Mouse (Mus musculus) megakaryocyte, embryonic 14.5 days (primary cell): Measurements from ENCODE around the gene Prr14l.

Experiments used
- FLI1 ChIP-seq: IDR thresholded peaks from 2 replicates; pipeline ENCODE4 v1.6.1; 2012; ENCODE audit warnings: low read length, inconsistent platforms, mixed read lengths
- GATA1 ChIP-seq: IDR thresholded peaks from 3 replicates; pipeline ENCODE4 v1.6.1; 2012; ENCODE audit warnings: mixed read lengths, low read length, inconsistent platforms, borderline replicate concordance

DNA sequence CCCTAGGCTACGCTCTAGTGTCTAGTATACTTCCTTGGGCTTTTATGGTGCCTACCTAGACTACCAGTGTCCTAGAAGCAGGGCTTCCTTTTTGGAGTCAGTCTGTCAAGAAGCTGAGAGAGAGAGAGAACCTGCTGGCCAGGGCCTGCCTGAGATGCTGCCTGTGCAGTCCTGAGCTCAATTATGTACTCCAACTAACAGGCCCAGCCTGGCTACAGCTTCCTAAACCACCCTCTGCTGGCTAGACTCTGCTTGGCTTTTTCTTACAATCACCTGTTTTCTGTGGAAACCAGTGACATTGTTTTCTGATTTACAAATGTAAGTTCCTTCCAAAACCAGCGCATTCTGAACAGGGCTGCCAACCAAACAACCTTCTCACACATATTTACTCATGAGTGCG is 113.9 kb downstream of the Prr14l start:
- TF ChIP-seq GATA1 (no peak), FLI1 (no peak)
